Mouse (Mus musculus): ENCODE data around the gene Gm49395. TPM values are rescaled to one million over a fixed set of nuclear protein-coding genes. Genes with fewer than 3 reads are reported as not detected.

The Gm49395 gene
- polyA plus RNA-seq, 1 experiment from 2014 or later = 4.2 TPM

GRCm38 (mm10) chr13:115022117-115022787 lies 79.5 kb downstream of the Gm49395 start:
- 93% methylated on average over 6 of the region's 6 CpGs for WGBS
- no peak overlapping the region for H3K27ac ChIP-seq (replicated peaks; ENCODE audit: low read depth, low read length)
- no peaks in the 10 kb centered on the region for H3K36me3 ChIP-seq (ENCODE audit: control insufficient read depth, insufficient read depth, low read length)
- no peaks in the 10 kb centered on the region for H3K27me3 ChIP-seq (ENCODE audit: control insufficient read depth, insufficient read depth, low read length)
- no peak overlapping the region for H3K4me3 ChIP-seq (replicated peaks; ENCODE audit: low read depth, low read length)
- no peak overlapping the region for H3K9ac ChIP-seq (replicated peaks; ENCODE audit: low read length)
- DNase-seq = no peak
- H3K4me1 ChIP-seq (ENCODE audit: control insufficient read depth, insufficient read depth, low read length) = no peaks in the 10 kb centered on the region
- H3K9me3 ChIP-seq (ENCODE audit: control insufficient read depth, low read length) = no peaks in the 10 kb centered on the region
- H3K4me2 ChIP-seq (ENCODE audit: low read length) = no peak overlapping the region
- no peak for ATAC-seq (ENCODE audit: low FRiP score, low TSS enrichment)

- WGBS = 90% methylated on average over 10 of the region's 10 CpGs
- no peak for ATAC-seq (ENCODE audit: low FRiP score, low TSS enrichment)
- Histone ChIP-seq H3K4me2 (ENCODE audit: low read length) (no peak overlapping the region), H3K9me3 (ENCODE audit: control insufficient read depth, low read length) (no peaks in the 10 kb centered on the region), H3K4me1 (ENCODE audit: control insufficient read depth, insufficient read depth, low read length) (no peaks in the 10 kb centered on the region), H3K27me3 (ENCODE audit: control insufficient read depth, insufficient read depth, low read length) (no peaks in the 10 kb centered on the region), H3K9ac (replicated peaks; ENCODE audit: low read length) (no peak overlapping the region), H3K27ac (replicated peaks; ENCODE audit: low read depth, low read length) (no peak overlapping the region), H3K4me3 (replicated peaks; ENCODE audit: low read depth, low read length) (no peak overlapping the region), H3K36me3 (ENCODE audit: control insufficient read depth, insufficient read depth, low read length) (no peaks in the 10 kb centered on the region)
- no peak for DNase-seq
Measured at GRCm38 (mm10) chr13:115021411-115021810, 80.3 kb downstream of the Gm49395 start.

- Histone ChIP-seq H3K4me3 (replicated peaks; ENCODE audit: low read depth, low read length) (no peak overlapping the region), H3K4me2 (ENCODE audit: low read length) (no peak overlapping the region), H3K9ac (replicated peaks; ENCODE audit: low read length) (no peak overlapping the region), H3K27ac (replicated peaks; ENCODE audit: low read depth, low read length) (no peak overlapping the region), H3K36me3 (ENCODE audit: control insufficient read depth, insufficient read depth, low read length) (no peaks in the 10 kb centered on the region), H3K9me3 (ENCODE audit: control insufficient read depth, low read length) (no peaks in the 10 kb centered on the region), H3K27me3 (ENCODE audit: control insufficient read depth, insufficient read depth, low read length) (no peaks in the 10 kb centered on the region), H3K4me1 (ENCODE audit: control insufficient read depth, insufficient read depth, low read length) (no peaks in the 10 kb centered on the region)
- WGBS = 90% methylated on average over 4 of the region's 4 CpGs
- DNase-seq (no peak), ATAC-seq (ENCODE audit: low FRiP score, low TSS enrichment) (no peak)
Measured at GRCm38 (mm10) chr13:115020727-115021126, 81.0 kb downstream of the Gm49395 start.

GRCm38 (mm10) chr13:115017545-115017944 lies 84.2 kb downstream of the Gm49395 start:
- 94% methylated on average over 9 of the region's 9 CpGs for WGBS
- Histone ChIP-seq H3K27me3 (ENCODE audit: control insufficient read depth, insufficient read depth, low read length) (no peaks in the 10 kb centered on the region), H3K36me3 (ENCODE audit: control insufficient read depth, insufficient read depth, low read length) (no peaks in the 10 kb centered on the region), H3K4me1 (ENCODE audit: control insufficient read depth, insufficient read depth, low read length) (no peaks in the 10 kb centered on the region), H3K9me3 (ENCODE audit: control insufficient read depth, low read length) (no peaks in the 10 kb centered on the region), H3K9ac (replicated peaks; ENCODE audit: low read length) (no peak overlapping the region), H3K4me3 (replicated peaks; ENCODE audit: low read depth, low read length) (no peak overlapping the region), H3K4me2 (ENCODE audit: low read length) (no peak overlapping the region), H3K27ac (replicated peaks; ENCODE audit: low read depth, low read length) (no peak overlapping the region)
- DNase-seq (no peak), ATAC-seq (ENCODE audit: low FRiP score, low TSS enrichment) (no peak)

- no peak overlapping the region for H3K9ac ChIP-seq (replicated peaks; ENCODE audit: low read length)
- H3K27ac ChIP-seq (replicated peaks; ENCODE audit: low read depth, low read length) = no peak overlapping the region
- no peak for DNase-seq
- no peak overlapping the region for H3K4me3 ChIP-seq (replicated peaks; ENCODE audit: low read depth, low read length)
- no peaks in the 10 kb centered on the region for H3K4me1 ChIP-seq (ENCODE audit: control insufficient read depth, insufficient read depth, low read length)
- ATAC-seq (ENCODE audit: low FRiP score, low TSS enrichment) = no peak
- no peaks in the 10 kb centered on the region for H3K27me3 ChIP-seq (ENCODE audit: control insufficient read depth, insufficient read depth, low read length)
- no peaks in the 10 kb centered on the region for H3K36me3 ChIP-seq (ENCODE audit: control insufficient read depth, insufficient read depth, low read length)
- WGBS = 51% methylated on average over 6 of the region's 6 CpGs
- no peak overlapping the region for H3K4me2 ChIP-seq (ENCODE audit: low read length)
- H3K9me3 ChIP-seq (ENCODE audit: control insufficient read depth, low read length) = no peaks in the 10 kb centered on the region
Measured at GRCm38 (mm10) chr13:115011547-115011946, 90.2 kb downstream of the Gm49395 start.

GRCm38 (mm10) chr13:115006213-115006835 lies 95.4 kb downstream of the Gm49395 start:
- 27% methylated on average over 9 of the region's 9 CpGs for WGBS
- ATAC-seq (ENCODE audit: low FRiP score, low TSS enrichment) (no peak), DNase-seq (peak; percentile 37)
- Histone ChIP-seq H3K4me2 (ENCODE audit: low read length) (no peak overlapping the region), H3K9ac (replicated peaks; ENCODE audit: low read length) (no peak overlapping the region), H3K4me3 (replicated peaks; ENCODE audit: low read depth, low read length) (no peak overlapping the region), H3K27me3 (ENCODE audit: control insufficient read depth, insufficient read depth, low read length) (no peaks in the 10 kb centered on the region), H3K4me1 (ENCODE audit: control insufficient read depth, insufficient read depth, low read length) (no peaks in the 10 kb centered on the region), H3K36me3 (ENCODE audit: control insufficient read depth, insufficient read depth, low read length) (no peaks in the 10 kb centered on the region), H3K9me3 (ENCODE audit: control insufficient read depth, low read length) (no peaks in the 10 kb centered on the region), H3K27ac (replicated peaks; ENCODE audit: low read depth, low read length) (no peak overlapping the region)

- WGBS = 81% methylated on average over 6 of the region's 6 CpGs
- Histone ChIP-seq H3K9ac (replicated peaks; ENCODE audit: low read length) (no peak overlapping the region), H3K4me1 (ENCODE audit: control insufficient read depth, insufficient read depth, low read length) (no peaks in the 10 kb centered on the region), H3K9me3 (ENCODE audit: control insufficient read depth, low read length) (no peaks in the 10 kb centered on the region), H3K4me2 (ENCODE audit: low read length) (no peak overlapping the region), H3K27me3 (ENCODE audit: control insufficient read depth, insufficient read depth, low read length) (no peaks in the 10 kb centered on the region), H3K4me3 (replicated peaks; ENCODE audit: low read depth, low read length) (no peak overlapping the region), H3K27ac (replicated peaks; ENCODE audit: low read depth, low read length) (no peak overlapping the region), H3K36me3 (ENCODE audit: control insufficient read depth, insufficient read depth, low read length) (no peaks in the 10 kb centered on the region)
- ATAC-seq (ENCODE audit: low FRiP score, low TSS enrichment) (no peak), DNase-seq (no peak)
Measured at GRCm38 (mm10) chr13:115005342-115005741, 96.4 kb downstream of the Gm49395 start.

GRCm38 (mm10) chr13:115003444-115004053 lies 98.2 kb downstream of the Gm49395 start:
- no peaks in the 10 kb centered on the region for H3K27me3 ChIP-seq (ENCODE audit: control insufficient read depth, insufficient read depth, low read length)
- H3K9me3 ChIP-seq (ENCODE audit: control insufficient read depth, low read length) = no peaks in the 10 kb centered on the region
- peak; percentile 8 for DNase-seq
- no peak overlapping the region for H3K4me3 ChIP-seq (replicated peaks; ENCODE audit: low read depth, low read length)
- H3K36me3 ChIP-seq (ENCODE audit: control insufficient read depth, insufficient read depth, low read length) = no peaks in the 10 kb centered on the region
- H3K27ac ChIP-seq (replicated peaks; ENCODE audit: low read depth, low read length) = no peak overlapping the region
- no peaks in the 10 kb centered on the region for H3K4me1 ChIP-seq (ENCODE audit: control insufficient read depth, insufficient read depth, low read length)
- 63% methylated on average over 7 of the region's 7 CpGs for WGBS
- no peak for ATAC-seq (ENCODE audit: low FRiP score, low TSS enrichment)
- no peak overlapping the region for H3K4me2 ChIP-seq (ENCODE audit: low read length)
- H3K9ac ChIP-seq (replicated peaks; ENCODE audit: low read length) = no peak overlapping the region

- Histone ChIP-seq H3K27me3 (ENCODE audit: control insufficient read depth, insufficient read depth, low read length) (no peaks in the 10 kb centered on the region), H3K9ac (replicated peaks; ENCODE audit: low read length) (no peak overlapping the region), H3K27ac (replicated peaks; ENCODE audit: low read depth, low read length) (no peak overlapping the region), H3K36me3 (ENCODE audit: control insufficient read depth, insufficient read depth, low read length) (no peaks in the 10 kb centered on the region), H3K4me2 (ENCODE audit: low read length) (no peak overlapping the region), H3K9me3 (ENCODE audit: control insufficient read depth, low read length) (no peaks in the 10 kb centered on the region), H3K4me1 (ENCODE audit: control insufficient read depth, insufficient read depth, low read length) (no peaks in the 10 kb centered on the region), H3K4me3 (replicated peaks; ENCODE audit: low read depth, low read length) (no peak overlapping the region)
- ATAC-seq (ENCODE audit: low FRiP score, low TSS enrichment) (no peak), DNase-seq (no peak)
- 91% methylated on average over 3 of the region's 3 CpGs for WGBS
Measured at GRCm38 (mm10) chr13:115002837-115003236, 98.9 kb downstream of the Gm49395 start.

All from midbrain, embryonic 14.5 days (tissue).